Mouse (Mus musculus) ES-E14 (cell line): ENCODE results near the gene Serpine1.

Experiments
- CHD2 ChIP-seq: IDR thresholded peaks from 2 replicates; pipeline ENCODE4 v1.6.1; 2014; ENCODE audit warnings: mild to moderate bottlenecking, low read depth, low read length, inconsistent platforms
- HCFC1 ChIP-seq: IDR thresholded peaks from 2 replicates; pipeline ENCODE4 v1.6.1; 2012; ENCODE audit warnings: low read length, inconsistent platforms, borderline replicate concordance; ENCODE audit not compliant: insufficient read depth
- ZNF384 ChIP-seq: IDR thresholded peaks from 2 replicates; pipeline ENCODE4 v1.6.1; 2012; ENCODE audit warnings: low read depth, low read length, inconsistent platforms

- no peak for TF ChIP-seq HCFC1
- no peak for TF ChIP-seq ZNF384
- no peak for TF ChIP-seq CHD2
Measured at GRCm38 (mm10) chr5:137078616-137079015, 6.5 kb upstream of the Serpine1 start.
